Mouse (Mus musculus): ENCODE results near the gene Nup210. TPM values are rescaled to one million over a fixed set of nuclear protein-coding genes. Genes with fewer than 3 reads are reported as not detected.

Nup210 gene
- polyA plus RNA-seq, 1 experiment from 2014 or later: 11.8 TPM

DNA sequence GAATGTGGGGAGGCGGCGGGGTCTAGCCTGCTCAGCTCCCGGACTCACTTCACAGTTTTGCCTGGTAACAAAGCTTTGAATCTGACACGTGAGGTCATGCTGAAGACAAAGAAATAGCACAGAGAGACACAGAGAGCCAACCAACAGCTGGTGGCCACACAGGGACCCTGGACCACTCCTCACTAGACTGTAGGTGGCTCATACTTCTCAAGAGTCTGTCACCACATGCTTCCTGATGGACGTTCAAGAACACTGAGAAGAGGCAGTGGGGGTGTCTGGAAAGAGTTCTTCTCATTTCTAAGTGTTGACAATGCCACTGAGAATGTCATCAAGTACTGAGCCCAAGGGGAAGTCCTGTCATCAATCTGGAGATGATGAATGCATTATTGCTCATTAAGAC lies 70.4 kb downstream of the Nup210 start:
- Histone ChIP-seq H3K36me3 (replicated peaks; ENCODE audit: insufficient read depth, low read length) (peaks cover 57% of the 10 kb centered on the region), H3K27ac (ENCODE audit: low read depth) (no peak overlapping the region), H3K27me3 (ENCODE audit: insufficient read depth, low read length) (no peaks in the 10 kb centered on the region), H3K9me3 (ENCODE audit: low read length) (no peaks in the 10 kb centered on the region), H3K4me1 (ENCODE audit: insufficient read depth) (no peaks in the 10 kb centered on the region), H3K9ac (replicated peaks) (no peak overlapping the region), H3K4me3 (ENCODE audit: low read depth, low read length) (no peak overlapping the region), H3K4me2 (ENCODE audit: low read depth, low read length) (no peak overlapping the region)
- TF ChIP-seq CTCF (IDR thresholded peaks at IDR 0.05; ENCODE audit: low read depth): no peak
- no peak for TF ChIP-seq EP300 (IDR thresholded peaks at IDR 0.05; ENCODE audit: low read depth)
- ATAC-seq (no peak), DNase-seq (no peak)
- 90% methylated on average over 5 of the region's 5 CpGs for WGBS (ENCODE audit: insufficient replicate concordance)

DNA sequence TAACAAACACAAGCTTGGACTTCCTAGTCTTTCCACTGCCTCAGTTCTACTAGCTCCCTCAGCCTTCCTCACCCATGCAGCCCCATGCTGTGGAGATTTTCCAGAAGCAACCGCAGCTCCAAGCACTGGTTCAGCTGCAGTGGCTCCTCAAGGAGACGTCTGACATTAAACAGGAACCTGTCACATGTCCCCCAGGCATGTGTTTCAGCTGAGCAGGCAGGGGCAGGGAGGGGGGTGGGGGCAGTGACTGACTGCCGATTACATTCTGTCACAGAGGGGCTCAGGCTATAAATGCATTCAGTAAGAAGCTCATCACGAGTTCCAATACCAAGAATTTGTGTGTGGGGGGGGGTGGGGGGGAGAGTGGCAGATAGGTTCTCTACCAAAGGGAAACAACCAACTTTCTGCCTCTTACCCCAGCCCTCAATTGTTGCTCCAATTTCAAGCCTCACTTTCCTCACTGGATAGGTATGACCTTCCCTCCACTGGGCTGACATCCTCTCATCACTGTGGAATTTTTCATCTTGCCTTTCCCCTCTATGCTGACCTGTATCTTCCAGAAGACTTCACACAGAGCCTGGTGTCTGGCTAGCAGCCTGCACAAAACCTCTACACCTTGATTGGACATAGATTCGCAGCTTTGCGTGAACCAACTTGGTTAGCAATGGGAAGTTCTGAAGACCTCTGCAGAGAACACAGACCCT lies 71.8 kb downstream of the Nup210 start:
- no peak overlapping the region for H3K27ac ChIP-seq (ENCODE audit: low read depth)
- H3K4me1 ChIP-seq (ENCODE audit: insufficient read depth): no peaks in the 10 kb centered on the region
- ATAC-seq: no peak
- H3K4me3 ChIP-seq (ENCODE audit: low read depth, low read length): no peak overlapping the region
- H3K9me3 ChIP-seq (ENCODE audit: low read length): no peaks in the 10 kb centered on the region
- DNase-seq: no peak
- H3K27me3 ChIP-seq (ENCODE audit: insufficient read depth, low read length): no peaks in the 10 kb centered on the region
- H3K4me2 ChIP-seq (ENCODE audit: low read depth, low read length): no peak overlapping the region
- peaks cover 61% of the 10 kb centered on the region for H3K36me3 ChIP-seq (replicated peaks; ENCODE audit: insufficient read depth, low read length)
- no peak for TF ChIP-seq EP300 (IDR thresholded peaks at IDR 0.05; ENCODE audit: low read depth)
- no peak for TF ChIP-seq CTCF (IDR thresholded peaks at IDR 0.05; ENCODE audit: low read depth)
- WGBS (ENCODE audit: insufficient replicate concordance): 75% methylated on average over 6 of the region's 6 CpGs
- H3K9ac ChIP-seq (replicated peaks): no peak overlapping the region

DNA sequence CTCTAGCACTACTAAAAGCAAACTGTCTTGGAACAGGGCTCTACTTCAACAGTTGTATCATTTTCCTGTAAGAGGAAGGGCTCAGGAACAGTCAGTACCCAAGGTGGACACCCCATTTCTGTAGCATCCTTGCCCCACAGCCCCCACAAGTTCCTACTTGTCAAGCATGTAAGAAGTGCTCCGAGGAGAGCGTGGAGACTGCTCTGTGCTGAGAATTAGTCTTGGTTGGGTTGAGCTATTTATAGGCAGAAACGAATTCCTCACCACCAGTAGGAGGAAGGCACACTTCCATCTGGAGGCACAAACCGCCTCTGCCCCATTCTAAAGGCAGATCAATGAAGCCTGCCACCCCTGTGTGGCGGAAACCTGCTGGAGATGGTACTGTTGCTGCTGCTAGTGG lies 75.3 kb downstream of the Nup210 start:
- no peak for DNase-seq
- TF ChIP-seq CTCF (IDR thresholded peaks at IDR 0.05; ENCODE audit: low read depth): no peak
- TF ChIP-seq EP300 (IDR thresholded peaks at IDR 0.05; ENCODE audit: low read depth): no peak
- Histone ChIP-seq H3K4me3 (ENCODE audit: low read depth, low read length) (no peak overlapping the region), H3K36me3 (replicated peaks; ENCODE audit: insufficient read depth, low read length) (peaks cover 59% of the 10 kb centered on the region), H3K4me1 (ENCODE audit: insufficient read depth) (no peaks in the 10 kb centered on the region), H3K9ac (replicated peaks) (no peak overlapping the region), H3K9me3 (ENCODE audit: low read length) (no peaks in the 10 kb centered on the region), H3K4me2 (ENCODE audit: low read depth, low read length) (no peak overlapping the region), H3K27ac (ENCODE audit: low read depth) (no peak overlapping the region), H3K27me3 (ENCODE audit: insufficient read depth, low read length) (no peaks in the 10 kb centered on the region)
- 78% methylated on average over 5 of the region's 5 CpGs for whole genome bisulfite sequencing (ENCODE audit: insufficient replicate concordance)
- no peak for ATAC-seq

DNA sequence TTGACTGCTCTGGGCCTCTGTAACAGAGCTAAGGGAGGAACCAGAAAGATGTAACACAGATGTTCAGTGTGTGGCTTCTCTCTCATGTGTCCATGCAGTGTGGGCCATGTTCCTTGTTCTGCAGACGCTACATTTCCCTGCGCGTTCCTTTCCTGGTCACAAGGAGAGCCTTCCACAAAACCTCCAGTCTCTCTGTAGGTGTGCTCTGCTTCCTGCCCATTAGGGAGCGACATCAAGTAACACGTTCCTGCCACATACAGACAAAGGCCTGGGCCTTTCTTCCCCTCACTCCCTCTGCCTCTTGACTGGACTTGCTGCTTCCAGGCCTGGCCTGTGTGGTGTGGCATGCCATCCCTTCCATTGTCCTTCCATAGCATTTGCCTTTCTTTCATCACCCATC lies 88.4 kb downstream of the Nup210 start:
- Histone ChIP-seq H3K4me2 (ENCODE audit: low read depth, low read length) (no peak overlapping the region), H3K36me3 (replicated peaks; ENCODE audit: insufficient read depth, low read length) (peaks cover 45% of the 10 kb centered on the region), H3K4me3 (ENCODE audit: low read depth, low read length) (no peak overlapping the region), H3K27ac (ENCODE audit: low read depth) (no peak overlapping the region), H3K9ac (replicated peaks) (no peak overlapping the region), H3K27me3 (ENCODE audit: insufficient read depth, low read length) (no peaks in the 10 kb centered on the region), H3K4me1 (ENCODE audit: insufficient read depth) (no peaks in the 10 kb centered on the region), H3K9me3 (ENCODE audit: low read length) (no peaks in the 10 kb centered on the region)
- no peak for DNase-seq
- TF ChIP-seq CTCF (IDR thresholded peaks at IDR 0.05; ENCODE audit: low read depth) (no peak), EP300 (IDR thresholded peaks at IDR 0.05; ENCODE audit: low read depth) (no peak)
- no peak for ATAC-seq
- WGBS (ENCODE audit: insufficient replicate concordance): 94% methylated on average over 5 of the region's 5 CpGs

DNA sequence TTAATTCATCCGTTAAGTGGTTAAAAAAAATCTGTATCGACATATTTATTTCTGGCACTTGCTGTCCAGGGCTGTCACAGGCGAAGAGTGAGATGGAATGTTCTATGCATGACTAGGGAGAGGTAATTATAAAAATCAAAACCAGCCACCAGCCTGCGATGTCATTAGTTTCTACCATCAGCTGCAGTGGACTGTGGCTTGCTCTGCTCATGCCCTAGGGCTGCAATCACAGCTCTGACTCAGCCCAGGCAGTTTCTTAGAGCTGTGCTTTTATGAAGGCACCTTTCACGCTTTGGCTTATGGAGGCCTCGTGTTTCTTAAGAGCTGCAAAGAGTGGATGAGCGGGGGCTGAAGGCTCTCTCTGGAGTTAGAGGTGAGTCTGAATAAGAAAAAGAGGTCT lies 95.8 kb downstream of the Nup210 start:
- no peaks in the 10 kb centered on the region for H3K27me3 ChIP-seq (ENCODE audit: insufficient read depth, low read length)
- peaks cover 60% of the 10 kb centered on the region for H3K36me3 ChIP-seq (replicated peaks; ENCODE audit: insufficient read depth, low read length)
- no peak for ATAC-seq
- 90% methylated on average over 7 of the region's 7 CpGs for WGBS (ENCODE audit: insufficient replicate concordance)
- DNase-seq: no peak
- H3K9me3 ChIP-seq (ENCODE audit: low read length): no peaks in the 10 kb centered on the region
- TF ChIP-seq CTCF (IDR thresholded peaks at IDR 0.05; ENCODE audit: low read depth): no peak
- no peak for TF ChIP-seq EP300 (IDR thresholded peaks at IDR 0.05; ENCODE audit: low read depth)
- no peak overlapping the region for H3K4me3 ChIP-seq (ENCODE audit: low read depth, low read length)
- H3K4me1 ChIP-seq (ENCODE audit: insufficient read depth): no peaks in the 10 kb centered on the region
- no peak overlapping the region for H3K27ac ChIP-seq (ENCODE audit: low read depth)
- H3K9ac ChIP-seq (replicated peaks): no peak overlapping the region
- no peak overlapping the region for H3K4me2 ChIP-seq (ENCODE audit: low read depth, low read length)

DNA sequence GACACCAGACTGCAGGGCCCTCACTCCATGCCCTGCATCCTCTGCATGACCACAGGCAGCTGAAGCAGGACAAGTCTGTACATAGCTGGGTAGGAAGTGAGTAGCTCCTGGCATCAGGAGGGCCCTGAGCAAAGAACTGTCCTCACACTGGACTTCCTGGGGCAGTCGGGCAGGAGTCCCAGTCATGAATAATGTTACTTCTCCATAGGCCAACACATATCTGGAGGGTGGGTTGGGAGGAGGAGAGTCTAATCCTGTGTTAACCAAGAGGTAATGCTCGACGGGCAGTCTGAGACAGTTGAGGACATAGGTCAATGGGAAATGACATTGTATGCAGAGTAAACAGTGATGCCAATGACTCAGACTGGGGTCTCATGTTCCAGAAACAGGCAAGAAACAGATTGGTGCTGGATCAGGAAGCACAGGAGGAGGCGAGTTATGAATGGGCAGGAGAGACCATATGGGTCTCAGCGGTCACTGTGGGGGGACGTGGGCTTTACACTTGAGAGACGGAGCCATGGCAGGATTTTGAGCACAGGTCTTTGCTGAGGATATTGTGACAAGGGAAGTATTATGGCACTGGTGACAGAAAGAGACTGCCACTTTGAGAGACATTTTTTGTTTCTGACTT lies 99.9 kb downstream of the Nup210 start:
- TF ChIP-seq CTCF (IDR thresholded peaks at IDR 0.05; ENCODE audit: low read depth) (no peak), EP300 (IDR thresholded peaks at IDR 0.05; ENCODE audit: low read depth) (no peak)
- no peaks in the 10 kb centered on the region for H3K4me1 ChIP-seq (ENCODE audit: insufficient read depth)
- WGBS (ENCODE audit: insufficient replicate concordance): 83% methylated on average over 7 of the region's 7 CpGs
- H3K36me3 ChIP-seq (replicated peaks; ENCODE audit: insufficient read depth, low read length): peaks cover 48% of the 10 kb centered on the region
- 0 out of 2 replicates have a peak, but pooled peaks have one; percentile 15 for ATAC-seq
- H3K27ac ChIP-seq (ENCODE audit: low read depth): no peak overlapping the region
- no peak overlapping the region for H3K9ac ChIP-seq (replicated peaks)
- H3K4me2 ChIP-seq (ENCODE audit: low read depth, low read length): no peak overlapping the region
- H3K9me3 ChIP-seq (ENCODE audit: low read length): no peaks in the 10 kb centered on the region
- DNase-seq: no peak
- no peak overlapping the region for H3K4me3 ChIP-seq (ENCODE audit: low read depth, low read length)
- H3K27me3 ChIP-seq (ENCODE audit: insufficient read depth, low read length): no peaks in the 10 kb centered on the region
